Mouse (Mus musculus) CH12.LX (cell line): ENCODE data around the gene Jak2. TPM values are rescaled to one million over a fixed set of nuclear protein-coding genes. Genes with fewer than 3 reads are reported as not detected.

ENCODE experiments used
- DNase-seq: peaks from one replicate; pipeline ENCODE4 v3.0.0-alpha.2; 2013; ENCODE audit errors: extremely low read depth
- H3K27ac ChIP-seq: 2 replicates; pipeline ENCODE4 v1.5.1; 2012; ENCODE audit warnings: low read depth, mild to moderate bottlenecking, control low read depth, moderate library complexity; ENCODE audit not compliant: insufficient read depth
- H3K27me3 ChIP-seq: replicated peaks from 2 replicates; pipeline ENCODE3; 2012; ENCODE audit warnings: inconsistent platforms
- H3K36me3 ChIP-seq, 2 experiments: replicated peaks in 1 of 2; 2 replicates each; pipeline versions ENCODE3 to v1.6.1; 2012; ENCODE audit warnings: inconsistent platforms in 1 of 2, low read length in 1 of 2, mild to moderate bottlenecking in 1 of 2, mixed read lengths in 1 of 2, moderate library complexity in 1 of 2; ENCODE audit not compliant: control insufficient read depth in 1 of 2, insufficient read depth in 1 of 2
- H3K4me1 ChIP-seq, 2 experiments: 2 replicates each; pipeline ENCODE4 v1.6.1; 2012; ENCODE audit warnings: inconsistent platforms in 1 of 2, moderate library complexity in 1 of 2; ENCODE audit not compliant: insufficient read depth in 2 of 2, control insufficient read depth in 1 of 2
- H3K4me2 ChIP-seq: 2 replicates; pipeline ENCODE4 v1.6.1; 2012; ENCODE audit warnings: low read depth, mild to moderate bottlenecking, control low read depth; ENCODE audit not compliant: poor library complexity, insufficient read depth, severe bottlenecking
- H3K4me3 ChIP-seq, 3 experiments: fragments of 150-350 bp in 1 of 3; sonication (generic) in 1 of 3; replicated peaks in 1 of 3; 2 replicates each; pipeline versions ENCODE3 to v1.5.1; 2011 to 2012; ENCODE audit warnings: low read depth in 2 of 3, low read length in 2 of 3, mild to moderate bottlenecking in 2 of 3, moderate library complexity in 2 of 3, control low read depth in 1 of 3, improper control_type of control experiment in 1 of 3, inconsistent platforms in 1 of 3, mixed read lengths in 1 of 3; ENCODE audit not compliant: poor library complexity in 1 of 3
- H3K79me2 ChIP-seq: replicated peaks from 2 replicates; pipeline ENCODE4 v1.6.1; 2012; ENCODE audit warnings: mild to moderate bottlenecking, moderate library complexity; ENCODE audit not compliant: control insufficient read depth, poor library complexity, insufficient read depth, severe bottlenecking; ENCODE audit errors: extremely low read depth
- H3K9ac ChIP-seq: 2 replicates; pipeline ENCODE4 v1.6.1; 2012; ENCODE audit warnings: low read depth, mild to moderate bottlenecking, control low read depth, moderate library complexity; ENCODE audit not compliant: insufficient read depth
- H3K9me3 ChIP-seq: replicated peaks from 2 replicates; pipeline ENCODE3; 2012; ENCODE audit warnings: low read length, inconsistent platforms, mixed read lengths
- CHD1 ChIP-seq: IDR thresholded peaks from 2 replicates; pipeline ENCODE4 v1.6.1; 2012; ENCODE audit warnings: low read depth, low read length, improper control_type of control experiment, inconsistent platforms
- CHD2 ChIP-seq: IDR thresholded peaks from 2 replicates; pipeline ENCODE4 v1.6.1; 2011; ENCODE audit warnings: low read length, improper control_type of control experiment
- ELF1 ChIP-seq: IDR thresholded peaks from 2 replicates; pipeline ENCODE4 v1.6.1; 2014; ENCODE audit warnings: low read depth, mild to moderate bottlenecking, inconsistent platforms, low read length, improper control_type of control experiment
- HCFC1 ChIP-seq: IDR thresholded peaks from 2 replicates; pipeline ENCODE4 v1.6.1; 2012; ENCODE audit warnings: low read depth, mild to moderate bottlenecking, inconsistent platforms, low read length, improper control_type of control experiment
- KAT2A ChIP-seq: IDR thresholded peaks from 2 replicates; pipeline ENCODE4 v1.6.1; 2012; ENCODE audit warnings: low read length, improper control_type of control experiment, inconsistent platforms; ENCODE audit not compliant: insufficient replicate concordance
- MYC ChIP-seq: IDR thresholded peaks from 2 replicates; pipeline ENCODE4 v1.6.1; 2011; ENCODE audit warnings: low read depth, mild to moderate bottlenecking, improper control_type of control experiment, low read length
- RCOR1 ChIP-seq: conservative IDR thresholded peaks from 2 replicates; pipeline ENCODE4 v1.6.1; 2012; ENCODE audit warnings: low read depth, mild to moderate bottlenecking, inconsistent platforms, low read length, improper control_type of control experiment
- SIN3A ChIP-seq: IDR thresholded peaks from 2 replicates; pipeline ENCODE4 v1.6.1; 2012; ENCODE audit warnings: low read length, improper control_type of control experiment, inconsistent platforms
- UBTF ChIP-seq: IDR thresholded peaks from 2 replicates; pipeline ENCODE4 v1.6.1; 2012; ENCODE audit warnings: low read depth, mild to moderate bottlenecking, inconsistent platforms, low read length, improper control_type of control experiment, moderate library complexity
- USF1 ChIP-seq: IDR thresholded peaks from 2 replicates; pipeline ENCODE4 v1.6.1; 2014; ENCODE audit warnings: low read depth, mild to moderate bottlenecking, inconsistent platforms, low read length, improper control_type of control experiment
- ZKSCAN1 ChIP-seq: IDR thresholded peaks from 2 replicates; pipeline ENCODE4 v1.6.1; 2012; ENCODE audit warnings: low read depth, inconsistent platforms, low read length, improper control_type of control experiment, borderline replicate concordance
- ZMIZ1 ChIP-seq: IDR thresholded peaks from 2 replicates; pipeline ENCODE4 v1.6.1; 2012; ENCODE audit warnings: low read depth, mild to moderate bottlenecking, inconsistent platforms, low read length, improper control_type of control experiment
- ZNF384 ChIP-seq: IDR thresholded peaks from 2 replicates; pipeline ENCODE4 v1.6.1; 2012; ENCODE audit warnings: low read depth, low read length, improper control_type of control experiment, inconsistent platforms
- dilution Hi-C: fragments of 300-500 bp; cut with MboI; formaldehyde crosslinking; loops from 2 replicates; pipeline ENCODE4 v1.14.3; 2020; ENCODE audit warnings: low sequenced_read_pairs; ENCODE audit not compliant: extremely low pct_unique_long_range_greater_than_20kb, extremely low pct_ligation_motif_present
- in situ Hi-C: fragments of 300-500 bp; cut with MboI; formaldehyde crosslinking; loops from 3 replicates; pipeline ENCODE4 v1.14.3; 2019; ENCODE audit warnings: low sequenced_read_pairs, low pct_ligation_motif_present, low pct_unique_long_range_greater_than_20kb, mixed read lengths
- polyA plus RNA-seq: library from polyadenylated mRNA; unstranded; fragments of >175 nt; gene quantifications from 2 replicates; pipeline ENCODE4 v1.2.1, GENCODE M21; 2012; ENCODE audit warnings: low read depth; ENCODE audit not compliant: insufficient read length
- total RNA-seq, 2 experiments: library from RNA; depleted of rRNA; stranded (reverse); fragments of 300-350 nt in 1 of 2; fragments of >200 nt in 1 of 2; gene quantifications; 2 replicates each; pipeline ENCODE4 v1.2.3; 2012 to 2014

Gene Jak2
- total and polyA plus RNA-seq, 3 experiments, result 6.6 to 11.5 (median 8.4) TPM

DNA sequence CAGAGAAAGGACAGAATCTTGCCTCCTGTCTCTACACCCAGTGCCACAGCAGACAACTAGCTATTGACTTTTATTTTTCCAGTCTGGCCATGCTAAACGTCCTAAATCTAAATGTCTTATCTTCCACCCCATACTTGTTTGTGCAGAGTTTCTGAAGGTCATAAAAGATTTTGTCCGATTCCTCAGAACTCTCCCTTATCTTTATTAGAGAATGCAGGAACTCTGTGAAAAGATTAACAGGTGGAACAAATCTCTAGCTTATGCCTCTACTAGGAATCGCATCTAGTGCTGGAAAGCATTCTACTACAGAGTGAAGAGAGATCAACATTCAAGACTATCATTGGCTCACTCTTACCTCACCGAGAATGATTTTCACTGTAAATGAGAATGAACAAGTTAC, 1.7 kb upstream of the Jak2 start:
- peaks cover 2% of the 10 kb centered on the region; the same call in 1 of the 2 replicates for H3K79me2 ChIP-seq
- no peaks in the 10 kb centered on the region for H3K9me3 ChIP-seq
- TF ChIP-seq RCOR1, result no peak
- no peak for TF ChIP-seq CHD2
- TF ChIP-seq SIN3A, result no peak
- no peak for TF ChIP-seq KAT2A
- no peak for TF ChIP-seq MYC
- TF ChIP-seq USF1, result no peak
- no peak for TF ChIP-seq HCFC1
- no peak for TF ChIP-seq ZMIZ1
- no peak for TF ChIP-seq CHD1
- H3K27ac ChIP-seq, result no peak overlapping the region
- no peak for DNase-seq
- no peak overlapping the region for H3K4me3 ChIP-seq
- no peak overlapping the region for H3K9ac ChIP-seq
- H3K27me3 ChIP-seq, result peaks cover 3% of the 10 kb centered on the region
- no peak overlapping the region for H3K4me2 ChIP-seq
- in situ Hi-C loops (no loop called here), dilution Hi-C loops (no loop called here)
- peaks cover 0 to 18% of the 10 kb centered on the region in 2 experiments; a peak in 2 of 4 replicates for H3K4me1 ChIP-seq
- no peaks in the 10 kb centered on the region for H3K36me3 ChIP-seq

DNA sequence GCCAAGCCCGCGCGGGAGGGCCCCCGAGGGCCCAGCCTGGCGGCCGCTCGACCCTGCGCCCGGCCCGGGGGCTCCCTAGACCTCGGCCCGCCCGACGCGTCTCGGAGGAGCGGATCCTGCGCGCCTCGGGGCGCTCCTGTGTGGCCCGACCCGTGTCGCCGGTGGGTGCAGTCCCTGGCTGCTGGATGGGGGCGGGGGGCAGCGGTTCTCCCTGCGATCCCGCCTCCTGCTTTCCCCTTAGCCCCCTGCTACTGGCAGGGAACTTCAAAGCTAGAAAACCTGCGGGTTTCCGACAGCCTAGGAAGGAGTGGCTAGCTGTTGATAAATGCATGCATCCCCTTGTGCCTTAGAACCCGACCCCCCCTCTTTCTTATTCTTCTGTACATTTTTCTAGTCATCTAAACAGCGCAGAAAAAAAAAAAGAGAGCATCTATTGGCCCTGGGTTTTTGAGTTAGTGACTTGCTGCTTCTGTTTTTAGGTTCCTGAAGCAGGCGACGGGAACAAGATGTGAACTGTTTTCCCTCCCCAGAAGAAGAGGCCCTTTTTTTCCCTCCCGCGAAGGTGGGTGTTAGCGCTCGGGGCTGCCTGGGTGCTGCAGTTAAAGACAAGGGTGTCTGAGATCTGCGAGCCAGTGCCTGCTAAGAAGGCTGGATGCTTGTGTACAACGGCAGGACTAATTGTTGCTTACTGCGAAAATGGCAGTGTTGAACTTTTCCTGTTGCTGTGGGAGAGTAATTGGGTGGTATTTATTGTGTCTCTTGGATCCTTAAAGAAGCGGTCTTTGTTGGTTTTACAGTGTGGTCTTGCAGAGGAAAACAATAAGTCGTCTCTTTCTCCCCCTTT, 552 bp downstream of the Jak2 start:
- peaks cover 2% of the 10 kb centered on the region; the same call in 1 of the 2 replicates for H3K79me2 ChIP-seq
- dilution Hi-C loops (no loop called here), in situ Hi-C loops (no loop called here)
- peak; percentile 61; the same call in 1 of the 2 replicates for TF ChIP-seq SIN3A
- TF ChIP-seq ZNF384, result peak; percentile 53
- peak; percentile 25; the same call in 1 of the 2 replicates for TF ChIP-seq CHD2
- TF ChIP-seq ZKSCAN1, result no peak
- TF ChIP-seq CHD1, result peak; percentile 30; the same call in 1 of the 2 replicates
- peak; percentile 15; the same call in 1 of the 2 replicates for TF ChIP-seq UBTF
- no peak for TF ChIP-seq ELF1
- no peaks in the 10 kb centered on the region for H3K9me3 ChIP-seq
- peak overlapping the region; percentile 67 to 87 (median 75) for H3K4me3 ChIP-seq
- peaks cover 1% of the 10 kb centered on the region for H3K27me3 ChIP-seq
- H3K9ac ChIP-seq, result peak overlapping the region; percentile 93
- H3K27ac ChIP-seq, result peak overlapping the region; percentile 32; the same call in 1 of the 2 replicates
- H3K4me1 ChIP-seq, result peaks cover 0 to 18% of the 10 kb centered on the region in 2 experiments; a peak in 2 of 4 replicates
- DNase-seq, result no peak
- peaks cover 0 to 3% of the 10 kb centered on the region in 2 experiments for H3K36me3 ChIP-seq
- peak overlapping the region; percentile 96 for H3K4me2 ChIP-seq
